Mouse (Mus musculus) midbrain, embryonic 15.5 days (tissue): Measurements from ENCODE around the gene Ccdc18. TPM values are rescaled to one million over a fixed set of nuclear protein-coding genes. Genes with fewer than 3 reads are reported as not detected.
"Not testable (repeated sequence)": the region's sequence is repeated elsewhere in the genome, so short reads cannot be mapped to it uniquely, and the experiment has no call there.

Experiments
- ATAC-seq: fragments of 200-750 bp; cut with Nextera tagmentation; replicated peaks from 2 replicates; pipeline ENCODE4 v1.8.0; 2017; ENCODE audit warnings: moderate TSS enrichment
- H3K27ac ChIP-seq: fragments of 300-500 bp; sonication (generic); 2 replicates; pipeline ENCODE4 v1.5.1; 2015; ENCODE audit warnings: mild to moderate bottlenecking, inconsistent platforms
- H3K27me3 ChIP-seq: fragments of 300-500 bp; sonication (generic); replicated peaks from 2 replicates; pipeline ENCODE4 v1.6.1; 2015; ENCODE audit warnings: inconsistent platforms
- H3K36me3 ChIP-seq: fragments of 300-500 bp; sonication (generic); replicated peaks from 2 replicates; pipeline ENCODE4 v1.6.1; 2015; ENCODE audit warnings: inconsistent platforms
- H3K4me1 ChIP-seq: fragments of 300-500 bp; sonication (generic); 2 replicates; pipeline ENCODE4 v1.6.1; 2015; ENCODE audit warnings: inconsistent platforms
- H3K4me2 ChIP-seq: fragments of 300-500 bp; sonication (generic); 2 replicates; pipeline ENCODE4 v1.6.1; 2015; ENCODE audit warnings: inconsistent platforms, mild to moderate bottlenecking, moderate library complexity
- H3K4me3 ChIP-seq: fragments of 300-500 bp; sonication (generic); 2 replicates; pipeline ENCODE4 v1.5.1; 2015; ENCODE audit warnings: mild to moderate bottlenecking, inconsistent platforms
- H3K9ac ChIP-seq: fragments of 300-500 bp; sonication (generic); 2 replicates; pipeline ENCODE4 v1.6.1; 2015; ENCODE audit warnings: mild to moderate bottlenecking, inconsistent platforms
- H3K9me3 ChIP-seq: fragments of 300-500 bp; sonication (generic); 2 replicates; pipeline ENCODE4 v1.6.1; 2016; ENCODE audit warnings: inconsistent platforms
- WGBS: fragments of 180-500 bp; shearing (Covaris S2); methylation state at CpG from one replicate; pipeline ENCODE4 v1.1.7; 2015; ENCODE audit warnings: mixed read lengths; 5-methylcytosine and 5-hydroxymethylcytosine counted together
- polyA plus RNA-seq: library from polyadenylated mRNA; unstranded; fragments of >200 nt; fragmentation: Nextera tagmentation; extraction: Ambion mirVana; gene quantifications from 2 replicates; pipeline ENCODE4 v1.2.1, GENCODE M21; 2015

The Ccdc18 gene
- polyA plus RNA-seq, 1 experiment from 2014 or later, result 2.0 TPM

GRCm38 (mm10) chr5:108268127-108269062 is 135.7 kb downstream of the Ccdc18 start, which contains the start of gene Dr1:
Dr1 (plus strand) TSS chr5:108268897.
- WGBS, result 2% methylated on average over 54 of the region's 55 CpGs
- Histone ChIP-seq H3K9me3 (no peaks in the 10 kb centered on the region), H3K27me3 (no peaks in the 10 kb centered on the region), H3K4me1 (peaks cover 37% of the 10 kb centered on the region), H3K4me3 (peak within 1 kb of the TSS; percentile 91), H3K36me3 (no peaks in the 10 kb centered on the region), H3K9ac (peak within 1 kb of the TSS; percentile 95), H3K27ac (peak within 1 kb of the TSS; percentile 94), H3K4me2 (peak within 1 kb of the TSS; percentile 71)
- ATAC-seq, result peak; percentile 99

- H3K27me3 ChIP-seq, result no peaks in the 10 kb centered on the region
- peak overlapping the region; percentile 91 for H3K4me3 ChIP-seq
- peak; percentile 83 for ATAC-seq
- H3K4me1 ChIP-seq, result peaks cover 39% of the 10 kb centered on the region
- H3K4me2 ChIP-seq, result peak overlapping the region; percentile 71
- no peaks in the 10 kb centered on the region for H3K9me3 ChIP-seq
- no peaks in the 10 kb centered on the region for H3K36me3 ChIP-seq
- under 1% methylated on average over 44 of the region's 44 CpGs for WGBS
- H3K27ac ChIP-seq, result peak overlapping the region; percentile 94
- peak overlapping the region; percentile 95 for H3K9ac ChIP-seq
Observed at GRCm38 (mm10) chr5:108269063-108269810, 136.6 kb downstream of the Ccdc18 start.

- Histone ChIP-seq H3K9ac (peak overlapping the region; percentile 95), H3K27me3 (no peaks in the 10 kb centered on the region), H3K4me2 (peak overlapping the region; percentile 71), H3K4me1 (peaks cover 41% of the 10 kb centered on the region), H3K36me3 (no peaks in the 10 kb centered on the region), H3K9me3 (no peaks in the 10 kb centered on the region), H3K4me3 (peak overlapping the region; percentile 91), H3K27ac (no peak overlapping the region)
- ATAC-seq, result no peak
- WGBS, result 17% methylated on average over 7 of the region's 7 CpGs
Observed at GRCm38 (mm10) chr5:108269811-108270151, 137.1 kb downstream of the Ccdc18 start.

GRCm38 (mm10) chr5:108270415-108270814 is 137.7 kb downstream of the Ccdc18 start:
- H3K27me3 ChIP-seq, result no peaks in the 10 kb centered on the region
- H3K36me3 ChIP-seq, result no peaks in the 10 kb centered on the region
- H3K4me1 ChIP-seq, result peaks cover 44% of the 10 kb centered on the region
- WGBS, result 54% methylated on average over 9 of the region's 9 CpGs
- peak overlapping the region; percentile 95 for H3K9ac ChIP-seq
- peak overlapping the region; percentile 71 for H3K4me2 ChIP-seq
- H3K27ac ChIP-seq, result no peak overlapping the region
- no peak for ATAC-seq
- H3K9me3 ChIP-seq, result no peaks in the 10 kb centered on the region
- peak overlapping the region; percentile 91 for H3K4me3 ChIP-seq

- Histone ChIP-seq H3K4me1 (peaks cover 44% of the 10 kb centered on the region), H3K4me2 (peak overlapping the region; percentile 71), H3K4me3 (peak overlapping the region; percentile 12; the same call in 1 of the 2 replicates)
- H3K9ac ChIP-seq, H3K9me3 ChIP-seq, H3K27ac ChIP-seq, H3K36me3 ChIP-seq, H3K27me3 ChIP-seq, ATAC-seq: not testable (repeated sequence)
- 93% methylated on average over 6 of the region's 6 CpGs for WGBS
Observed at GRCm38 (mm10) chr5:108271345-108271744, 138.7 kb downstream of the Ccdc18 start.

Other genes starting within 250 kb of the Ccdc18 start
- gene Rpl5, start 232.4 kb upstream of the Ccdc18 start, polyA plus RNA-seq, result 63.8 and 64.8 TPM in 2 replicates
- gene Fam69a, start 145.8 kb upstream of the Ccdc18 start, polyA plus RNA-seq, result 50.0 and 53.3 TPM in 2 replicates
- gene Mtf2, start 67.2 kb upstream of the Ccdc18 start, polyA plus RNA-seq, result 111 and 120 TPM in 2 replicates
- 23.1 and 24.1 TPM in 2 replicates for gene Tmed5, start 255 bp upstream of the Ccdc18 start, polyA plus RNA-seq
- gene Dr1, start 136.0 kb downstream of the Ccdc18 start, polyA plus RNA-seq, result 40.1 and 42.9 TPM in 2 replicates
- 5.6 and 6.3 TPM in 2 replicates for gene Pigg, start 179.7 kb downstream of the Ccdc18 start, polyA plus RNA-seq
- gene Gm42517, start 235.0 kb downstream of the Ccdc18 start, polyA plus RNA-seq, result 2.5 and 3.2 TPM in 2 replicates